Mouse (Mus musculus) T-cell, adult 2 months (primary cell): ENCODE data around the gene Rock2.
"Not testable (repeated sequence)": the region's sequence is repeated elsewhere in the genome, so short reads cannot be mapped to it uniquely, and the experiment has no call there.

Experiments
- DNase-seq: peaks from one replicate; pipeline ENCODE4 v3.0.0; 2022; ENCODE audit warnings: low spot score

Gene Rock2

DNA sequence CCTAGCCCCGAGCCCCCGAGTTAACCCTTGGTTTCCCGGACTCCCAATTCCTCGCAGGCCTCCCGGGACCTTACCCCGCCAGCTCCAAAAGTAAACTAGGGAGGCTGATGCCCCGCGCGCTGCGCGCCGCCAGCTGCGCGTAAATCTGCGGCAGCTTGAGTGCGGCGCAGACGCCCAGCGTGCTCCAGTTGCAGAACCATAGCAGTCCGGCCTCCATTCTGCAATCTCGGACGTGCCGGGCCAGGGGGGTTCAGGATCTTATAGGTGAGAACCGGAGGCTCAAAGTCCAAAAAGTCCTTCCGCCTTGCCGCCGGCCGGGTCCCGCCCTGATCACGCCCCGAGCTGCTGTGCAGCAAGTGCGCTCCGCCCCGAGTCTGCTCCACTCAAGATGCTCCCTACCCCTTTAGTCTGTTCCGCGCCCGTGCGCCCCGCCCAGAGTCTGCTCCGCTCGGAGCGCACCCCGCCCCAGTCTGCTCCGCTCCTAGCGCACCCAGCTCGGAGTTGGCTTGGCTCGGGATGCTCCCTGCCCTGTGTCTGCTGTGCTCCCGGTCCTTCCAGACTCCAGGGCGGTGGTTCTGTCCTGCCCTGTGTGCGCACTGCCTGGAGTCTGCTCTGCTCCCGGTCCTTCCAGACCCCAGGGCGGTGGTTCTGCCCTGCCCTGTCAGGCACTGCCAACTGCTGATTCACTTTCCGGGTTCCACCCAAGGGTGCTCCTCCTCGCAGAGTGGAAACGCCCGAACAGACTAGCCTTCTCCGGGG lies 105.2 kb downstream of the Rock2 start, which contains the start of gene Pqlc3:
Pqlc3 (minus strand) TSS at position 670 of the 759 bp plus-strand sequence.
- DNase-seq: peak; percentile 87

DNA sequence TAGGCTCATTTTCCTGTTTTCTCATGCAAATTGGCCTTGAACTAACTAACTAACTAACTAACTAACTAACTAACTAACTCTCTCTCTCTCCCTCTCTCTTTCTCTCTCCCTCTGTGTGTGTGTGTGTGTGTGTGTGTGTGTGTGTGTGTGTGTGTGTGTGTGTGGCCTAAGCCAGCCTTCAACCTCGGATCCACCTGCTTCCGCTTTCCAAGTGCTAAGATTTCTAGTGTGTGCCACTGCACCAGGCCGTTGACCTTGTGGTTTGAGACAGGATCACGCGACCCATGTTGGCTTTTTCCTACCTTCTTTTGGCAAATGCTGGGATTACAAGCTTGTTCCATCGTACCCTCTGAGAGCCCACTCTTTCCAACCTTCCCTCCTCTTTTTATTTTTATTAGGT lies 105.9 kb downstream of the Rock2 start:
- DNase-seq: no peak

DNA sequence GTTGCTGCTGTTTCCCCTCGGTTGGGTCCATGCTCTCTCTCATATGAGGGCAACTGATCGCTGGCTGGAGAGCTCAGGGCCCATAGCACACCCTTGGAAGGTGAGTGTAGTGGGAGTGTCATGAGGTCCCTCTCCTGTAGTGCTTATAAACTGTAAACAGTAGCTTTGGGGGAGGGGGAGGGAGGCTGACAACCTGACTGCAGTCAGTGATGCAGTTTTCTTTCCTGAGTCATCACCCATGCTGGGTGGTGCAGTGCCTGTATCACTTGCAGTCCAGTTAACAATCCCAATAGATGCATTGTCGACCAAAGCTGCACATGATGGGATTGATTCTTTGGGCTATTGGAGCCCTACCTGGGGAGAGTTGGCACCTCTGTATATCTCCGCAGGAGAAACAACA lies 106.5 kb downstream of the Rock2 start:
- no peak for DNase-seq

DNA sequence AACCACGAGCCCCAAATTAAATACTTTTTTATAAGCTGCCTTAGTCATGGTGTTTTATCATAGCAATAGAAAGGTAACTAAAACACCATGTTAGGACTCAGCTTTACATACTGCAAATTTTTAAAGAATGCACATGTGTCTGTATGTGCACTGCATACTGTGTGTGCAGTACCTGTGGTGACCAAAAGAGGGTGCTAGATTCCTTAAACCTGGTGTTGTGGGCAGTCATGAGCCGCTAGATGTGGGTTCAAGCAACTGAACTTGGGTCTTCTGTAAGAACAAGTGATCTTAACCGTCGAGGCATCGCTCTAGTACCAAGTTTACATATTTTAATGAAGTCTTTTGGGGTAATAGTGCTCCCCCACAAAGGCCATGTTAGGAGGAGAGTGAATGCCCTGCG lies 114.8 kb downstream of the Rock2 start:
- no peak for DNase-seq

DNA sequence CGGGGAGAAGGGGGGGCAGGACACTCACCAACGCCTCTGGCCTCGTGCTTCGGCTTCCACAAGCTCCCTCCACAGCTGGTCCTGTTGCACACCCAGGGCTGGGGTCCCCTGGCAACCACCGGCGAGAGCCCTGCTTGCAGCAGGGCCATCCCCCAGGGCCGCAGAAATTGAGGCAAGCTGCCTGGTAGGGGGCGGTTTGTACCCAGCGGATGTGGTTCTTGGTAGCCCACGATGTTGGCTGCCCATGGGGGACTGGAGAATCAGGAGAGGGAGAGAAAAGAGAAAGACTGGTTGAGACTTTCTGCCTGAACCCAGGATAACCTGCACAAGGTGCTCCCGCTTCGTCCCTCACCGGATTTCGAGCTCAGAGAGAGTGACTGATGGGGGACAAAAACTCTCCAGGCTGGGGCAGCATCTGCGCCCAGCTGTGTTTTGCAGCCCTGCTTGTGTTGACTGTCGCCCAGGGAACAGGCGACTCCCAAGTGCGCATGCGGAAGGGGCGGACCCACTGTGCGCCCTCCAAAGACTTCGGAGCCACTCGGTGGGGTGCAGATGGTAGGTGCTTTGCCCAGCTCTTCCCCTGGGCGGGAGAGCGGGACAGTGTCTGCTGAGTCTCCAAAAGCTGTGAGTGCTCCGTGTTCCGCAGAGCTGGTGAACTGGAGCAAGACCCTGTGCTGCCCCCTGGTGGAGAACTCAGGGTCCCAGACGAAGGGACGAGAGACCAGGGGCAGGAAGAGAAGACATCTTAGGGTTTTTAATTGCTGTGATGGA lies 116.6 kb downstream of the Rock2 start, which contains the start of gene 2410004P03Rik:
2410004P03Rik (minus strand) TSS at position 628 of the 771 bp plus-strand sequence.
- DNase-seq: peak; percentile 76

DNA sequence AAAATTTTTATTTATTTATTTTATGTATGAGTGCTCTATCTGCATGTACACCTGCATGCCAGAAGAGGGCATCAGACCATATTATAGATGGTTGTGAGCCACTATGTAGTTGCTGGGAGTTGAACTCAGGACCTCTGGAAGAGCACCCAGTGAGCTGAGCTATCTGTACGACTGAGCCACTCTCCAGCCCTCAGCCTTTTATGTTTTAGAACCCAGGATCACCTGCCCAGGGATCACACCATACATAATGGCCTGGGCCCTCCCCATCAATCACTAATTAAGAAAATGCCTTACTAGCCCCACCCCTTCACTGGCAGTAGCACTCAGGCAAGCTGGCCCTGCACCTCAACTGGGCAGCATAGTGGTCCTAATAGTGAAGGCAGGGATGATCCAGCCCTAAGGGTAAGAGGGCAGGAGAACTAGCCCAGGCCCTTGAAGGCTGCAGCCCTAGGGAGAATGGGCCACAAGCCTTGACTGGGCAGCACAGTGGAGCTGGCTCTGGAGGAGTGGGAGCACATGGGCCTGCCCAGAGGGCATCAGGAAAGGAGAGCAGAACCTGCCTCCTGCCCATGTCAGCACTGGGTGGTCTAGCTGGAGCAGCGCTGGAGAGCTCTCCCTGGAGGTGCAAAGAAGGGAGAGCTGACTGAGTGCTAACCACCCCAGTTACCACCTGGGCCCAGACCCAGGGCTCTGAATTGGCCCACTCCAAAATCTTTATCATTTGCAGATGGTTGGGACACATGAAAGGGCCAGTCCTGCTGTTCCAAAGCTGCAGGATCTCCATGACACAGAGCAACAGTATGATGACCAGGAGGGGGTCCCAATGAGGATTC lies 117.6 kb downstream of the Rock2 start:
- no peak for DNase-seq

DNA sequence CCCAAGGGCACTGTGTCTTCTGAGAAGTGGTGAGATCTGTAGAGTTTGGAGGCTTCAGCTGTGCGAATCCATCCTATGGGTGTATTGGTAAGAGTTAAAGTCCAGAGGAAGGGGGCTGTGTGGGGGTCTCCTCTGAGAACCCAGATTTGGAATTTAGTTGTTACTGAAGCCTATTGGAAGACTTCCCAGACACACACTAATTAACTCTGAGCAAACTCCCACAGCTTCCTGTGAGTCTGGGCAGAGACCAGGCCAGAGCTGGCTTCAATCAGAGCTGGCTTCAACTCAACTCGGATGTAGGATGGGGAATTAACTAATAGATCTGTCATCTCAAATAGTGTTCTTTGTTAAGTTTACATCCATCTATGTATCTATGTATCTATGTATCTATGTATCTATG lies 121.0 kb downstream of the Rock2 start:
- no peak for DNase-seq

DNA sequence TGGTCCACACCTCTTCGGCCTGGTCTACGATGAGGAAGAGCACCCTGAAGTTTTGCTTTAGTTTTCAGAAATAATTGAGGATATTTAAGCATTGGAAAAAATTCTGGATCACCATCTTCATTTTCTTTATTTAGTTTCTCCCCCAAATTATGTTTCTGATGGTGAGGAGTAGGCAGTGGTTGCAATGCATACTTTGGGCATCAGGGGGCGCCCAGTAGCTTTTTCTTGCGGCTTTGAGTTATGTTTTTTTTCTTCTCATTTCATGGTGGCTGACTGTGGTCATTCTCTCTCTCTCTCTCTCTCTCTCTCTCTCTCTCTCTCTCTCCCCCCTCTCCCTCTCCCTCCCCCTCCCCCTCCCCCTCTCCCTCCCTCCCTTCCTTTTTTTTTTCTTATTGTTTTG lies 123.8 kb downstream of the Rock2 start:
- peak; percentile 50 for DNase-seq

DNA sequence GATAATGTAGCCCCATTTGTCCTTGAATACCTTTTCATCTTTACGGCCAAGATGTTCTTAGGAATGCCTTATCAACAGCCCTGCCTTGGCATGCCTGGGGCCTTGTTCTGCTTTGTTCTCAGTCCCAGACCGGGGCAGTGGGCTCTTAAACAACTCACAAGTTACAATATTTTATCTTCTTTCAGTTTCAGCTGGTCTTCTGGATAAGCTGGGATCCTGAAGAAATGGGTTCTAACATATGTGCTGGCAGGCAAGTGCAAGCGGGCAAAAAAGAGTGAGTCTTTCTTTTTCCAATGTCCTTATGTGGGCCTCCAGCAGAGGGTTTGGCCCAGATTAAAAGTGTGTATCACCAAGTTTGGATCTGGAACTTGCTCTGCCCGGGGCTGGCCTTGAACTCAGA lies 126.4 kb downstream of the Rock2 start:
- DNase-seq: not testable (repeated sequence)

DNA sequence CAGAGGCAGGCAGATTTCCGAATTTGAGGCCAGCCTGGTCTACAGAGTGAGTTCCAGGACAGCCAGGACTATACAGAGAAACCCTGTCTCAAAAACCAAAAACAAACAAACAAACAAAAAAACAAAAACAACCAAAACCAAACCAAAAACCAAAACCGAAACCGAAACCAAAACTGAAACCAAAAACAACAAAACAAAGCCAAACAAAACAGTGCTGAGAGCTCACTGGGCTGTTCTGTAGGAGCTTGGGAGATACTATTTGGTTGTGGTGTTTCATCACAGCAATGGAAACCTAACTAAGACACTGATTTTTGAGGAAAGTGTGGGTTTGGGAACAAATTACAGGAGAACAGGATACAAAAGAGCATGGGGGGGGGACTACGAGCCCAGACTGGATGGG lies 127.5 kb downstream of the Rock2 start:
- DNase-seq: no peak

DNA sequence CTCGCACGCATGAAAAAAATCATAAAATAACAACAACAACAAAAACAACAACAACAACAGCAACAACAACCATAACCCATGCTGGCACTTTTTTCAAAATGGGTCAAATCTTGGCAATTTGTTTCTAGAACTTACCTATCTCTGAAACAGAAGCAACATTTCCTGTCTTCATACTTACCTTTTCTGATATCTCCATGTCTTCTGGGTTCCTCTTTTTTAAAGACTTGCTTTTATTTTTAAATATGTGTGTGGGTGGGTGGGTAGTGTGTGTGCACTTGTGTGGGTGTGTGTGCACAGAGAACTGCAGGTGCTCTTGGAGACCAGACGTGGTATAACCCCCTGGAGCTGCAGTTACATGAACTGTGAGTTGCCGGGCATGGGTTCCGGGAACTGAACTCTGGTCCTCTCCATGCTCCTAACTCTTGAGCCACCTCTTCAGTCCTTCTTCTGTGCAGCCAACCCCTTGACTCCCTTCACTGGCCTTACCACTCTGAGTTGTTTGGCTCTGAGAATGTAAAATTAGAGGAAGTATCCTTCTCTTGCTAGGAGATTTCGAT lies 129.9 kb downstream of the Rock2 start:
- no peak for DNase-seq

DNA sequence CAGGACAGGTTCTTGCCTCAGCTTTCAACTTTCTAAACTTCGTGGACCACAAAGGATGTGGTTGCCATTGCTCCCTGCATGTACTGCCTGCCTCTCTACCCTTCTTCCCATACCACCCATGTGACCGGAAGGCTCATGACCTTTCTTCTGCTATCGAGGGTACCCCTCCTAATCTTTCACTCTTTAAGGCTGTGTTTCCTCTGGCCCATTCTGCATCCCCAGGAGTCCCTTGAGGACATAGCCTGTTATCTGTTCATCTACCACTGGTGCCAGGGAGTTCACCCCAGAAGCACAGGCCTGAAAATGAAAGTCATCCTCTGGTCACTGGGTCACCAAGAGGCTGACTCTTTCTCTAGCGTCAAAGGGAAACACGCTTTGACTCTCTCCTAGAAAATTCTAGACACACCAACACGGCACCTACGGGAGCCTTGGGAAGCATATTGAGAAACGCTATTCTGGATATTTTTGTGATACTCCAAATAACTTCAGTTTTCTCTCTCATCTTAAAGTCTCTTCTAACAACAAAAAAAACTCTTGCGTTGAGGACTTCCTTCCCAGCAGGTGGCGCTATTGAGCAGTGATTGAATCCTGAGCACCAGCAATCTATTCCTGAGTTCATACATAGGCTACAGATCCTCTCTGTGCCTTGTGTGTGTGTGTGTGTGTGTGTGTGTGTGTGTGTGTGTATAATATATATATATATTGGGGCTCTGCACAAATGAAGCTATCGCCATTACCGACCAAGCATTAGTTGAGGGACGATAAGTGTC lies 138.2 kb downstream of the Rock2 start:
- peak; percentile 72 for DNase-seq

DNA sequence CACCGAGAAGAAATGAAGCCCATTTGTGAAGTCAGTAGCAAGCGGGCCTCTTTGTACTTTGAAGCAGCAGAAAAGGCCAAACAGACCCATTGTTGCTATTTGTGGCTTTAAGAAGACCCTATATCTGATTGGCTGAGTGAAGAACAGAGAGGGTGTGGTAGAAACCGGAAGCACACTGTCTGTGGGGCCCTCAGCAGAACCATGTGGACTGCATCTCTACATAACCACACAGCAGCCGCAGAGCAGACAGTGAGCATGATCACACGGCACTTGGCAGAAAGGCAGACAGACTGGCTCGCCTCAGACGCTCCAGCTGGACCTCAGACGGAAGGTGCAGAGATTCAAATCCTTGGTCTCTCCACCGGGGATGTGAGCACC lies 138.8 kb downstream of the Rock2 start:
- DNase-seq: peak; percentile 55

DNA sequence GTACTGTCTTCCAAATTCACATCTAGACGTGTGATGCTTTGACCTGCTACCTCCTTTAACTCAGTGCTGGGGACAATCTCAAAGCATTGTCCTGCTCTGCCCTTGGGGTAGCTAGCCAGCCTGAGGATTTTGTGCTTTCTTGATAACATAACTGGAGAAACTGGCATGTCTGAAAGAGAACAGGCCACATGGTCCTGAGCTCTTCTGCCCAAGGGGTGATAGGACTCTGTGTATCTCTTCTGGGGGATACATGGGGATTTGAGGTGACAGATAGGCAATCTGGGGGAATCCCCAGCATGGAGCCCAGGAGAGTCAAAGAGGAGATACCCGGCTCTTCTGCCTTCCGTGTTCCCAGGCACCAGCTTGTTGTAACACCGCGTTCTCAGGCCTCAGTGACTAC lies 140.0 kb downstream of the Rock2 start:
- no peak for DNase-seq

DNA sequence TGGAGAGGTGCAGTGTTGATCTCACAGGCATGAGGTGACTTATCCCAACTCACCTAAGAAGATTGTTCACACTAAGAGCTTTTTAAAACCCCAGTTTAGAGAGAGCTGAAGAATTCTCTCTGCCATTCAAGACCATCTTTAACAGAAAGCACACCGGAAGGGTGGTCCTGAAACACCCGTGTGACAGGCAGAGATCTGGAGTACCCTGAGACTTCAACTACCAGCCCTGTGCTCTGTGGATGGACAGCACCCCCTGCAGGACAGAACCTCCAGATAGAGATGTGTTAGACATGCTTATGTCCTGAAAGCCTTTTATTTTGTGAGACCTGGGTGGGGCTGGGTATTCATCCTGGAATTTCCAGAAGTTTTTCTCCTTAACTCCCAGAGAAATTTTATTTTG lies 140.4 kb downstream of the Rock2 start:
- peak; percentile 38 for DNase-seq

DNA sequence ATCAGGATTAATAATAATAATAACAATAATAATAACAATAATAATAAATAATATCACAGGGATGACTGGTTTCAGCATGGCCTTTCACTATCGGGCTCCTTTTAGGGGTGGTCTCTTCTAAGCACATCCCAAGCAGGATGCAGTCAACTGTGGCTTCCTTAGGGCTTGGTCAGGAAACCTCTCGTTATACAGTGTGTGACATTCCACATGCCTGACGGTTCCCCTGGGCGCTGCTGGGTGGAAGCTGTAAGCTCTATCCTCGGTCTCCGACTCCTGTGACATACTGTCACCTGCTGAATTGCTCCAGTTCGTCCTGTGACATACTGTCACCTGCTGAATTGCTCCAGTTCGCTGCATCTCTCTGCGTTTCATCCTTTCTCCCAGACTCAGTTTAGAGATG lies 141.8 kb downstream of the Rock2 start:
- DNase-seq: no peak

DNA sequence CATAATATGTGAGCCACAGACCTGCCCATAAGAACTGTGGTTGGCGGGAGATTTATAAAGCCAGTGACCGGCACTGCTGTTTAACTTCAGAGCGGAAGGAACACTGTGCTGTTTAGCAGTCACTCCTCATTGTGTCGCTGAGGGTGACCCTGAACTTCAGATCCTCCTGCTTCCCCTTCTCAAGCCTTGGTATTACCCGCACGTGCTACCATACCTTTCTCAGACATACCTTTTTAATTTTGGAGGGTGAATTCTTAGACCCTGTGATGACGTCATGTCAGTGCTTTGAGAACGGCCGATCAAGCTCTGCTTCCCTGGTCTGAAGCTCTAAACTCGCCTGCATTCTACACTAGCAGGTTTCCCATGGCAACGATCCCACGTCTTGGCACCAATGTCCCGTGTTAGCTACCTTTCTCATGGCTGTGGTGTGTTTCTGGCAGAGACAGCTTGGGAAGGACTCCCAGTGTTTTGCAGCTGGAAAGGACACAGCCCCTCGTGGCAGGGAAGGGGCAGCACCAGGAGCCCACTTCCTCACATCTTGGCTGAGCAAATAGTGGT lies 142.4 kb downstream of the Rock2 start:
- DNase-seq: no peak
